Mouse (Mus musculus) embryonic facial prominence, embryonic 11.5 days (tissue): ENCODE results near the gene Gpr153. TPM values are rescaled to one million over a fixed set of nuclear protein-coding genes. Genes with fewer than 3 reads are reported as not detected.
A peak's percentile ranks its signal among the peaks of the same experiment; 100 is the strongest.

Experiments used
- ATAC-seq: fragments of 200-750 bp; cut with Nextera tagmentation; replicated peaks from 2 replicates; pipeline ENCODE4 v1.8.0; 2017; ENCODE audit warnings: low read depth; ENCODE audit not compliant: insufficient number of reproducible peaks, low FRiP score, low TSS enrichment
- DNase-seq: peaks from one replicate; pipeline ENCODE4 v3.0.0-alpha.2; 2015; ENCODE audit warnings: low spot score
- H3K27ac ChIP-seq: fragments of 300-500 bp; sonication (generic); replicated peaks from 2 replicates; pipeline ENCODE4 v1.5.1; 2014; ENCODE audit warnings: mild to moderate bottlenecking, low read depth, low read length, control low read depth
- H3K27me3 ChIP-seq: fragments of 300-500 bp; sonication (generic); 2 replicates; pipeline ENCODE4 v1.6.1; 2014; ENCODE audit warnings: mild to moderate bottlenecking, low read length, moderate library complexity, mixed read lengths; ENCODE audit not compliant: control insufficient read depth, insufficient read depth
- H3K36me3 ChIP-seq: fragments of 300-500 bp; sonication (generic); replicated peaks from 2 replicates; pipeline ENCODE4 v1.6.1; 2014; ENCODE audit warnings: low read depth, mild to moderate bottlenecking, low read length, moderate library complexity, mixed read lengths; ENCODE audit not compliant: control insufficient read depth, insufficient read depth
- H3K4me1 ChIP-seq: fragments of 300-500 bp; sonication (generic); 2 replicates; pipeline ENCODE4 v1.6.1; 2014; ENCODE audit warnings: low read length, mixed read lengths; ENCODE audit not compliant: control insufficient read depth, insufficient read depth
- H3K4me2 ChIP-seq: fragments of 300-500 bp; sonication (generic); 2 replicates; pipeline ENCODE4 v1.6.1; 2014; ENCODE audit warnings: low read depth, mild to moderate bottlenecking, control low read depth, low read length, moderate library complexity
- H3K4me3 ChIP-seq: fragments of 300-500 bp; sonication (generic); 2 replicates; pipeline ENCODE4 v1.5.1; 2014; ENCODE audit warnings: low read depth, low read length, control low read depth
- H3K9ac ChIP-seq: fragments of 300-500 bp; sonication (generic); replicated peaks from 2 replicates; pipeline ENCODE4 v1.6.1; 2014; ENCODE audit warnings: mild to moderate bottlenecking, control low read depth, low read length
- H3K9me3 ChIP-seq: fragments of 300-500 bp; sonication (generic); replicated peaks from 2 replicates; pipeline ENCODE4 v1.6.1; 2016; ENCODE audit warnings: mild to moderate bottlenecking, low read length, inconsistent platforms, mixed read lengths; ENCODE audit not compliant: control insufficient read depth
- WGBS: fragments of 180-500 bp; shearing (Covaris S2); extraction: QIAGEN DNeasy Blood & Tissue Kit; methylation state at CpG from one replicate; pipeline ENCODE4 v1.1.7; 2014; 5-methylcytosine and 5-hydroxymethylcytosine counted together
- polyA plus RNA-seq: library from polyadenylated mRNA; unstranded; fragments of >200 nt; fragmentation: Nextera tagmentation; extraction: Ambion mirVana; gene quantifications from 2 replicates; pipeline ENCODE4 v1.2.1, GENCODE M21; 2014

Gpr153 gene
- polyA plus RNA-seq, 1 experiment from 2014 or later = 4.3 TPM

DNA sequence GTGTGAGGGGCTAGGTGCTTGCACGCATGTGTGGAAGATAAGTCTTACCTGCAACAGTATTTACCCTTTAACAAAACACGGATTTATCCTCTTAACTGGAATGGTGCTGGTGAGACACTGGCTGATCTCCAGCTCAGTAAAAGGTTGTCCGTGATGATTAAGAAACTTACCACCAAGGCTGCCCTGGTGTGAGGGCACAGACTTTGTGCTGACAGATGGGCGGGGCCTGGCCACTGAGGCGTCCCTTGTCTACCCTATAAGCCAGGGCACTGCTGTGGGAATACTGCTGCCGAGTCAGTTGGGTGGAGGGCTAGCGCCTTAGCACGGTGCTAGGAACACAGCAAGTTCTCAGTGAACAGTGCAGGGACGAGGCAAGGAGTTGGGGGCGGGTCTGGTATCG is 28.0 kb downstream of the Gpr153 start:
- Histone ChIP-seq H3K4me2 (no peak overlapping the region), H3K27ac (no peak overlapping the region), H3K4me3 (no peak overlapping the region), H3K9ac (no peak overlapping the region), H3K4me1 (no peaks in the 10 kb centered on the region), H3K27me3 (no peaks in the 10 kb centered on the region; the same call in 1 of the 2 replicates), H3K9me3 (no peaks in the 10 kb centered on the region), H3K36me3 (0 out of 2 replicates have a peak, but pooled peaks cover 4% of the 10 kb centered on the region)
- ATAC-seq (no peak), DNase-seq (no peak)
- 72% methylated on average over 11 of the region's 11 CpGs for WGBS

DNA sequence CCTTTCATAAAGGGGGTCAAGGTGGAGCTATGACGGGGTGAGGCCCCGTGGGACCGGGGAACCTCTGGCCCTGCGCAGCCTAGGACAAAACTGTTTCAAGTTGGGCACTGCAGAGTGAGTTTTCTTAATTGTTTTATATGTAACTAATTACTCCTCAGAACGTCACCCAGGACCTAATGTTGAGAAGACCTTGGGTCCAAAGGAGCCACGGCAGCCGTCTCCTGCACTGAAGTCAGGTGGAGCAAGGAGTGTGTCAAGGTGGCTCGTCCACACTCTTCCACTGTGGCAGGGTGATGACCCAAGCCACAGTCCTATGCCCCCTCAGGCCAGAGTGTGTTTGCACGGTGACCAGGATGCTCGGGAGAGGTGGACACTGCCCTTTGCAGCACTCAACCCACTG is 29.1 kb downstream of the Gpr153 start:
- WGBS = 88% methylated on average over 10 of the region's 10 CpGs
- no peaks in the 10 kb centered on the region for H3K4me1 ChIP-seq
- H3K36me3 ChIP-seq = 0 out of 2 replicates have a peak, but pooled peaks cover 4% of the 10 kb centered on the region

DNA sequence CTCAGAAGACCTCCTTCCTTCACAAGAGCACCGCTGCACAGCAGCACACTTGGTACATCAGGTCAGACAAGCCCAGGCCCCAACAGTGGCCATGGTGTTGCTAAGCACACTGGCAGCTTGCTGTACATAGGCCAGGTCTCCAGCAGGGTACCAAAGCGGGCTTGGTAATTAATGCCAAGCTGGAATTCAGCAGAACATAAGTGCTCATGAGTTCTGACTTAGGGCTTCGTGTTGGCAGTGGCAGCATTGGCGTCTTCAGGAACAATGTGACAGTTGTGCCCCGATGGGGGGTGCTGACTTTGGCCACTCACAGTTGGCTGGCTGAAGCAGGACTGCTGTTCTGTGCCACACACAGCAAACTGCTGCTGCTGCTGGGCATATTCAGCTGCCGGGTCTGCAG is 30.7 kb downstream of the Gpr153 start:
- Histone ChIP-seq H3K4me1 (no peaks in the 10 kb centered on the region), H3K9me3 (no peaks in the 10 kb centered on the region), H3K9ac (no peak overlapping the region), H3K27ac (no peak overlapping the region), H3K27me3 (no peaks in the 10 kb centered on the region), H3K4me2 (no peak overlapping the region), H3K4me3 (no peak overlapping the region), H3K36me3 (0 out of 2 replicates have a peak, but pooled peaks cover 3% of the 10 kb centered on the region)
- ATAC-seq (no peak), DNase-seq (no peak)
- 95% methylated on average over 6 of the region's 6 CpGs for WGBS

More for the DNA sequence above, 29.1 kb downstream of the Gpr153 start:
- DNase-seq = no peak
- H3K27ac ChIP-seq = no peak overlapping the region
- no peak for ATAC-seq
- no peak overlapping the region for H3K4me3 ChIP-seq
- no peaks in the 10 kb centered on the region for H3K27me3 ChIP-seq
- H3K9ac ChIP-seq = no peak overlapping the region
- H3K4me2 ChIP-seq = no peak overlapping the region
- no peaks in the 10 kb centered on the region for H3K9me3 ChIP-seq

DNA sequence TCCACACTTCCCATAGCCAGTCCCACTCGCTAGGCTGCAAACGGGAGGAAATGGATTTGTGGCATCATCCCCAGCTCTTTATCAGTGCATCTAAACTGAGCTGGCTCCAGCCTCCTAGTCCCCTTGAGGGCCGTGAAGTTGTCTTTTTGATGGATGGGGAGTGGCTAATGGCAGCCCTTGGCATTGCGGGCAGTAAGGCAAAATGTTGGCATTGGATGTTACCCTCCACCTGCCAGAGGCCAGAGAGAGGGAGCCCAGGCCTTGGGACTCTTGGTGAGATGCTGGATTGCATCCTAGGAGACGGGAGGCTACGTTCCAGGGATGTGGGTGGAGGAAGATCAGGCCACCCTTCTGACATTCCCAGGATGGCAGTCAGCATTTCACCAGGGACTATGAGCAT is 32.0 kb downstream of the Gpr153 start:
- H3K9ac ChIP-seq = no peak overlapping the region
- H3K4me2 ChIP-seq = no peak overlapping the region
- H3K4me1 ChIP-seq = no peaks in the 10 kb centered on the region
- H3K36me3 ChIP-seq = 0 out of 2 replicates have a peak, but pooled peaks cover 2% of the 10 kb centered on the region
- H3K27me3 ChIP-seq = no peaks in the 10 kb centered on the region; the same call in 1 of the 2 replicates
- no peaks in the 10 kb centered on the region for H3K9me3 ChIP-seq
- ATAC-seq = no peak
- no peak overlapping the region for H3K4me3 ChIP-seq
- 83% methylated on average over 6 of the region's 6 CpGs for WGBS
- DNase-seq = no peak
- no peak overlapping the region for H3K27ac ChIP-seq

DNA sequence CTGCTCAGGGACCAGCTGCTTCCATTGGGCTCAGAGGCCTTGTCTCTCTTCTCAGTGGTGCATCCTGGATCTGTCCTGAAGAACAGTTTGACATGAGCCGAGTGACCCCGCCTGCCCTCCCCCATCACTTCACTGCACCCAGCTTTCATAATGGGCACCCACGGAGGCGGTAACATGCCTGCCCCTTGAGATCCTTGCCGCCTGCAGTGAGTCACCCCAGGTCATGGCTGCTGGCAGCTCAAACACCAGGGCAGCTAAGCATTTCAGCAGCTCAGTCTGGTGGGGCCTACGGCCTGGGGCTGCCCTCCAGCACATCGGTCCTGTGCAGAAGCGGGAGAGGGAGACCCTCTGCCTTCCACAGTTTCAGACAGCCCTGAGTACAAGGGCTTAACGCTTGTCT is 33.5 kb downstream of the Gpr153 start:
- no peak overlapping the region for H3K9ac ChIP-seq
- 0 out of 2 replicates have a peak, but pooled peaks cover 2% of the 10 kb centered on the region for H3K36me3 ChIP-seq
- peaks cover 14% of the 10 kb centered on the region for H3K27me3 ChIP-seq
- no peak overlapping the region for H3K4me2 ChIP-seq
- no peaks in the 10 kb centered on the region for H3K9me3 ChIP-seq
- H3K4me1 ChIP-seq = no peaks in the 10 kb centered on the region
- no peak overlapping the region for H3K4me3 ChIP-seq
- DNase-seq = no peak
- no peak overlapping the region for H3K27ac ChIP-seq
- WGBS = 77% methylated on average over 9 of the region's 9 CpGs
- no peak for ATAC-seq

DNA sequence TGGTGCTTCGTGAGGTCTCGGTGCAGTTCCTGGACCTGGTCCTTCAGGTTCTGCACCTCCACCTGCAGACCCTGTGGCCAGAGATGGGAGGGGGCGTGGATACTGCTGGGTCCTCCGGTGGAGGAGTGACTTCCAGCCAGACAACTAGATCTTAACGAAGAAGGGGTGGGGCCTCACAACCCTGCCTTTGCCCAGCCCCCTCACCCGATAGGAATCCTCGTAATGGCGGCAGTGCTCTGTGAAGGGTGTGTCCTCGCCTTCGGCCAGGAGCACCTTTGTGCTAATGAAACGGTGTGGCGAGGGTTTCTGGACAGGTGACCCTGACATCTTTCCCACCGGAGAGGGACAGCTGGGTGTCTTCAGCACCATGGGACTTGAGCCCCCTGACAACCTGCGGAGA is 38.2 kb downstream of the Gpr153 start:
- ATAC-seq (no peak), DNase-seq (no peak)
- Histone ChIP-seq H3K4me2 (0 out of 2 replicates have a peak overlapping the region, but pooled peaks have one; percentile 11), H3K36me3 (no peaks in the 10 kb centered on the region), H3K9ac (no peak overlapping the region), H3K9me3 (no peaks in the 10 kb centered on the region), H3K4me1 (peaks cover 8% of the 10 kb centered on the region; the same call in 1 of the 2 replicates), H3K4me3 (peak overlapping the region; percentile 0; the same call in 1 of the 2 replicates), H3K27me3 (peaks cover 56% of the 10 kb centered on the region), H3K27ac (no peak overlapping the region)
- WGBS = 2% methylated on average over 14 of the region's 14 CpGs

DNA sequence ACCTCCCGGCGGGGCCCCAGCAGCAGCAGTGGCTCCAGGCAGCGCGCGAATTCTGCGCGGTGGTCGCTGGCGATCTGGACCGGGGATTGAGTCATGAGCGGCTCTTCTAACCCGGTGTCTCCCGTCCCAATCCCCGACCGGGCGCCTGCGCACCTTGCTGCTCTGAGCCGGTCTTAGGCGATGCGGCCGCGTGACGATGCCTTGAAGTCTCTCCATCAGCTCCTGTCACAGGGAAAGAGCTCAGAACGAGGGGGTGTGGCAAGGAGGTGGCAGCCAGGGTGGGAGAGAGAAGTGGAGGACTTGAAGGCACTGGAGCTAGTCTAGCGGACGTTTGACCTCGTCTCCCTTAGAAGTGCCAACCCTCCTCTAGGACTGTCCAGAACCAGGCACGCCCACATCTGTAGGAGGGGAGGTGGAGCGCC is 39.2 kb downstream of the Gpr153 start:
- peaks cover 8% of the 10 kb centered on the region; the same call in 1 of the 2 replicates for H3K4me1 ChIP-seq

DNA sequence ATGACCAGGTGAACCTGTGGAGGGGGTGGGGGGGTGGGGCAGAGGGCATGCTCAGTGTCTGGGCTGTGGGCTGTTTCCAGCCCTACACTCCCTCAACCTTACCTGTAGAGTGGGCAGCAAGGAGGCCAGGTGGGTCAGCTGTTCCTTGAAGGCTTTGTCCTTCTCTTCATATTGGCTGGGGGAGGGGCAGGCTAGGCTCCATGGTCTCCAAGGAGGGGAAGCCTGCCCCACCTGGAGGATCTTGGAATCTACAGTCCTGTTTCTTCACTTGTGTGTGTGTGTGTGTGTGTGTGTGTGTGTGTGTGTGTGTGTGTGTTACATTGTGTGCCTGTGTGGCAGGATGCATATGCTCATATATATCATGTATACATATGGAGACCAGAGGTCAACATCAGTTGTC is 39.9 kb downstream of the Gpr153 start:
- Histone ChIP-seq H3K4me1 (peaks cover 8% of the 10 kb centered on the region; the same call in 1 of the 2 replicates), H3K9me3 (no peaks in the 10 kb centered on the region), H3K9ac (no peak overlapping the region), H3K27ac (no peak overlapping the region), H3K36me3 (no peaks in the 10 kb centered on the region), H3K4me2 (no peak overlapping the region), H3K27me3 (peaks cover 66% of the 10 kb centered on the region), H3K4me3 (peak overlapping the region; percentile 23; the same call in 1 of the 2 replicates)
- no peak for ATAC-seq
- peak; percentile 66 for DNase-seq

More for the DNA sequence above, 39.2 kb downstream of the Gpr153 start:
- peak overlapping the region; percentile 54 for H3K4me2 ChIP-seq
- peak overlapping the region; percentile 47 for H3K9ac ChIP-seq
- no peaks in the 10 kb centered on the region for H3K9me3 ChIP-seq
- under 1% methylated on average over 29 of the region's 29 CpGs for WGBS
- DNase-seq (peak; percentile 46), ATAC-seq (peak; percentile 46)
- H3K27me3 ChIP-seq = peaks cover 63% of the 10 kb centered on the region
- H3K36me3 ChIP-seq = no peaks in the 10 kb centered on the region
- peak overlapping the region; percentile 23 for H3K4me3 ChIP-seq
- H3K27ac ChIP-seq = no peak overlapping the region
